In genomic region chr11:117205447-117205846, GRCm38 (mm10) we compare ENCODE assay signal across 21 mouse cellular contexts. TPM values are rescaled to one million over a fixed set of nuclear protein-coding genes. Genes with fewer than 3 reads are reported as not detected.
DNase-seq lines count a peak whose midpoint lies in the region; ATAC-seq and TF ChIP-seq lines count a peak whose summit lies in the region.
"Had no signal": no experiment of that assay in that cellular context is flagged by ENCODE, and none has a peak within 500 bp of the region (broad histone marks: within the 10 kb centered on the region; RNA-seq: fewer than 3 reads in every experiment).

No protein-coding gene starts in this region.

- no peaks in the 10 kb centered on the region for H3K27me3 ChIP-seq in intestine, postnatal 0 days (replicated peaks; ENCODE audit: control insufficient read depth, insufficient read depth, low read length)
- no peaks in the 10 kb centered on the region for H3K27me3 ChIP-seq in myocyte (ENCODE audit: control insufficient read depth, insufficient read depth, insufficient read length)
- no peaks in the 10 kb centered on the region; the same call in 1 of the 2 replicates for H3K27me3 ChIP-seq in midbrain, embryonic 11.5 days (ENCODE audit: control insufficient read depth, insufficient read depth, low read length)
- H3K27me3 ChIP-seq: limb, embryonic 15.5 days had no signal

- H3K4me2 ChIP-seq in intestine, postnatal 0 days (replicated peaks; ENCODE audit: low read depth): peak overlapping the region; percentile 33
- peak overlapping the region; percentile 48 for H3K4me2 ChIP-seq in myocyte (ENCODE audit: low read depth)
- H3K4me2 ChIP-seq in midbrain, embryonic 11.5 days: no peak overlapping the region
- H3K4me2 ChIP-seq: embryonic facial prominence, embryonic 13.5 days; heart, embryonic 12.5 days; hindbrain, embryonic 13.5 days; limb, embryonic 15.5 days; midbrain, embryonic 12.5 days; neural tube, embryonic 12.5 days had no signal

- H3ac ChIP-seq in myocyte (ENCODE audit: control insufficient read depth, insufficient read length): no peak overlapping the region

- ATAC-seq in intestine, postnatal 0 days: peak; percentile 72
- ATAC-seq in midbrain, embryonic 11.5 days (ENCODE audit: low FRiP score): no peak
- ATAC-seq: CD4-positive, CD25-positive, alpha-beta regulatory T cell, adult 4 months; forebrain, postnatal 0 days had no signal

- H3K4me3 ChIP-seq in intestine, postnatal 0 days (ENCODE audit: low read depth, low read length): no peak overlapping the region
- H3K4me3 ChIP-seq in myocyte: no peak overlapping the region
- H3K4me3 ChIP-seq in midbrain, embryonic 11.5 days (ENCODE audit: low read depth, low read length): no peak overlapping the region
- H3K4me3 ChIP-seq: embryonic facial prominence, embryonic 13.5 days; heart, embryonic 12.5 days; hindbrain, embryonic 13.5 days; layer of hippocampus, adult 2 months; limb, embryonic 15.5 days; midbrain, embryonic 12.5 days; neural tube, embryonic 12.5 days had no signal

- H3K4me1 ChIP-seq in intestine, postnatal 0 days (replicated peaks; ENCODE audit: control insufficient read depth, insufficient read depth, low read length): no peaks in the 10 kb centered on the region; the same call in 1 of the 2 replicates
- H3K4me1 ChIP-seq in midbrain, embryonic 11.5 days (ENCODE audit: control insufficient read depth, insufficient read depth, low read length): no peaks in the 10 kb centered on the region
- H3K4me1 ChIP-seq: midbrain, embryonic 12.5 days had no signal

- no peak for TF ChIP-seq CTCF in intestine, postnatal 0 days (IDR thresholded peaks at IDR 0.05; ENCODE audit: low read depth)

- no peaks in the 10 kb centered on the region for H3K36me3 ChIP-seq in intestine, postnatal 0 days (ENCODE audit: control insufficient read depth, insufficient read depth)
- H3K36me3 ChIP-seq in myocyte (ENCODE audit: control insufficient read depth, insufficient read depth): no peaks in the 10 kb centered on the region
- no peaks in the 10 kb centered on the region for H3K36me3 ChIP-seq in midbrain, embryonic 11.5 days (ENCODE audit: control insufficient read depth, insufficient read depth, low read length)
- H3K36me3 ChIP-seq: embryonic facial prominence, embryonic 13.5 days; heart, embryonic 12.5 days; hindbrain, embryonic 13.5 days; limb, embryonic 15.5 days; midbrain, embryonic 12.5 days; neural tube, embryonic 12.5 days had no signal

- no peaks in the 10 kb centered on the region for H3K9me3 ChIP-seq in intestine, postnatal 0 days (ENCODE audit: control insufficient read depth)
- no peaks in the 10 kb centered on the region for H3K9me3 ChIP-seq in midbrain, embryonic 11.5 days (ENCODE audit: control insufficient read depth, low read length)
- H3K9me3 ChIP-seq: embryonic facial prominence, embryonic 13.5 days; heart, embryonic 12.5 days; hindbrain, embryonic 13.5 days; limb, embryonic 15.5 days; midbrain, embryonic 12.5 days; neural tube, embryonic 12.5 days had no signal

- no peak overlapping the region for H3K9ac ChIP-seq in intestine, postnatal 0 days (ENCODE audit: low read depth, low read length)
- no peak overlapping the region for H3K9ac ChIP-seq in midbrain, embryonic 11.5 days (ENCODE audit: low read length)
- H3K9ac ChIP-seq: embryonic facial prominence, embryonic 13.5 days; forebrain, postnatal 0 days; heart, embryonic 12.5 days; hindbrain, embryonic 13.5 days; limb, embryonic 15.5 days; midbrain, embryonic 12.5 days; neural tube, embryonic 12.5 days had no signal

- TF ChIP-seq POLR2A in myocyte (IDR thresholded peaks at IDR 0.05; ENCODE audit: insufficient read length, low read depth): no peak

- DNase-seq in urinary bladder, postnatal 14 days (ENCODE audit: low spot score): peak; percentile 74
- DNase-seq in urinary bladder, postnatal 25 days (ENCODE audit: low spot score): no peak
- DNase-seq in midbrain, embryonic 11.5 days (ENCODE audit: low spot score, missing footprints): no peak
- no peak for DNase-seq in right cerebral cortex, postnatal 14 days
- no peak for DNase-seq in heart, adult 9 months (ENCODE audit: low spot score in 2 of 2)
- DNase-seq: cerebellum, adult 11 months; forebrain, postnatal 0 days; heart, postnatal 14 days; layer of hippocampus, postnatal 36 days; right cerebral cortex, adult 18-20 months; spleen, adult 18-20 months had no signal

- no peaks in the 10 kb centered on the region for H3K79me2 ChIP-seq in myocyte (ENCODE audit: control insufficient read depth, insufficient read depth)

- 49% methylated on average over 9 of the region's 9 CpGs for WGBS in intestine, postnatal 0 days
- 87% methylated on average over 9 of the region's 9 CpGs for WGBS in midbrain, embryonic 11.5 days

- H3K27ac ChIP-seq in intestine, postnatal 0 days (ENCODE audit: low read depth, low read length): peak overlapping the region; percentile 76
- H3K27ac ChIP-seq in midbrain, embryonic 11.5 days (ENCODE audit: low read depth, low read length): no peak overlapping the region
- H3K27ac ChIP-seq: embryonic facial prominence, embryonic 13.5 days; layer of hippocampus, adult 2 months; limb, embryonic 15.5 days; midbrain, embryonic 12.5 days; neural tube, embryonic 12.5 days had no signal

TF ChIP-seq in myocyte, 11 proteins besides CTCF, POLR2A, EP300 and RAD21:
- no peak for TF ChIP-seq CEBPB (IDR thresholded peaks at IDR 0.05; ENCODE audit: insufficient read depth, poor library complexity, severe bottlenecking)
- TF ChIP-seq MYOD1 (IDR thresholded peaks at IDR 0.05; ENCODE audit: control insufficient read depth in 1 of 3, insufficient read length in 2 of 3, low read depth in 2 of 3): peak in 1 of 3 experiments; percentile 6
TF ChIP-seq in myocyte: peak in this region for 1.

RNA-seq across cellular contexts. Expression of gene Sept9, which starts 6.0 kb away (rescaled TPM):
- 74.5 and 81.5 TPM in 2 replicates for polyA plus RNA-seq in intestine, postnatal 0 days (2015; fragmentation: Nextera tagmentation; extraction: Ambion mirVana)
- polyA plus RNA-seq in myocyte (2012; fragmentation: generic; extraction: Trizol): 253 TPM
- 146 and 152 TPM in 2 replicates for polyA plus RNA-seq in midbrain, embryonic 11.5 days (2014; fragmentation: Nextera tagmentation; extraction: Ambion mirVana)
